Mouse (Mus musculus) kidney, postnatal 25 days (tissue): ENCODE data around the gene Pik3cd.
"Not testable (repeated sequence)": the region's sequence is repeated elsewhere in the genome, so short reads cannot be mapped to it uniquely, and the experiment has no call there.

Experiments used
- DNase-seq, 2 experiments: peaks; one replicate each; pipeline ENCODE4 v3.0.0; 2021; ENCODE audit warnings: mixed read lengths in 2 of 2

Gene Pik3cd

GRCm38 (mm10) chr4:149702210-149702979 lies at the start of gene Pik3cd:
Pik3cd (minus strand) TSS chr4:149702571.
- peak; percentile 13 to 53 for DNase-seq

- no peak for DNase-seq
Measured at GRCm38 (mm10) chr4:149750671-149751070, 48.3 kb upstream of the Pik3cd start.

GRCm38 (mm10) chr4:149749663-149750015 lies 47.3 kb upstream of the Pik3cd start:
- DNase-seq, result not testable (repeated sequence)

DNA sequence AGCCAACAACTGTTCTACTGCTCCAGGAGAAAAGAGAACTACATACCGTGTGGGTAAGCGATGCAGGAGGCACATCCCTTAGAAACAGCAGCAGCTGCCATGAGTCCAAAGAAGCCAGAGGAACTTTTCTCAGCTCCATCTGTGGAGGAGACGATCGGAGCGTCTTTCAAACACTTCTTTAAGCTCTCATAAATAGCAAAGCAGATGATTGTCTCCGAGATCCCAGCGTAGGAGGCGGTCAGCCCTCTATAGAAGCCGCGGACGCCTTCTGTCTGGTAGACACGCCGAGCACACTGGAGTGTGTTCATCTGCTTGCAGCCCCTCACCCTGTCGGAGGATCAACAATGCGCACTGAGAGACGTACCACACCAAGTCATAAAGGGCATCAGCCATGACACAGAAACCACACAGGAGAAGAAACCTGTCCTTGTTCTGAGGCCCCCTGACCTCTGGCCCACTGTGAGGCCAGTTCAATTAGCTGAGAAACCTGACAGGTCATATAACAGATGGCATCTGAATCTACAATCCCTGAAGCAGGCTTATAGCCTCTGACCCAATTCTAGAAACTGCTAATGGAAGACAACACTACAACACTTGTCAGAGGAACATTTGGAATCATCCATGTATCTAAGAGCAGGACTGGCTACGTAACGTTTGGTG lies 46.8 kb upstream of the Pik3cd start:
- no peak for DNase-seq

- DNase-seq, result peak in 1 of 2 experiments; percentile 29
Measured at GRCm38 (mm10) chr4:149744119-149744518, 41.7 kb upstream of the Pik3cd start.

GRCm38 (mm10) chr4:149742011-149742530 lies 39.7 kb upstream of the Pik3cd start:
- DNase-seq, result peak in 1 of 2 experiments; percentile 15

DNA sequence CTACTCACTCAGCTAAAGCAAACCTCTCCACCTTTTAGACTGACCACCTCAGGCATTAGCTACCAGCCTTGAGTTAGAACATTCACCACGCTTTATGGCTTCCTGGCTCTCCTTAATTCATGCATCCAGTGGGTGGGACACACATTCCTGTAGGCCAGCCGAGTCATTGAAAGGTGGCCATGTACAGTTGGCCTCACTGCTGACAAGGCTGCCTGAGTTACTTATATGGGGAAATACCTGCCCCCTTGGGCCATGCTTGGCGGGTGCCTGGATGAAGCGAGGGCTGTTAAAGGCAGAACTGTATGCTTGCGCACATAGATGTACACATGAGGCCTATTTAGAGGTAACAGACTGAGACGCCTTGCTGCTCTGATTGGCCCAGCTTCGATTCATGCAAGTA lies 37.9 kb upstream of the Pik3cd start:
- peak in 1 of 2 experiments; percentile 35 for DNase-seq

DNA sequence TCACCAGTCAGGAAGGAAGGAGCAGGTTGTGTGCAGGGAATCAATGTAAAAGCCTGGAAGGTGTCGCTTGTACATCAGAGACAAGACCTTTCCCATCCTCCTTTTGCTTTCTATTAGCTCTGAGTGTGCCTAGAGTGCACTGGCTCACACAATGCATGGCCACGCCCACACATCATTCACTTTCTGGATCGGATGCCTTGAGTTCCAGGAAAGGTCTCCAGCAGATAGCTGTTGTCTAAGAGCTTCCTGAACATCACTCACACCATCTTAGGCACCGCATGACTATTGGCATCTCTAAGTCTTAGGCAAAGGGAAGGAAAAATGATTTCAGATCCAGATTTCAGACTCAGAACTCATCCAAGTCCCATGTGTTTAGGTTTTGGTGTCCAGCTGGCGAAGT lies 37.1 kb upstream of the Pik3cd start:
- peak in 1 of 2 experiments; percentile 21 for DNase-seq

DNA sequence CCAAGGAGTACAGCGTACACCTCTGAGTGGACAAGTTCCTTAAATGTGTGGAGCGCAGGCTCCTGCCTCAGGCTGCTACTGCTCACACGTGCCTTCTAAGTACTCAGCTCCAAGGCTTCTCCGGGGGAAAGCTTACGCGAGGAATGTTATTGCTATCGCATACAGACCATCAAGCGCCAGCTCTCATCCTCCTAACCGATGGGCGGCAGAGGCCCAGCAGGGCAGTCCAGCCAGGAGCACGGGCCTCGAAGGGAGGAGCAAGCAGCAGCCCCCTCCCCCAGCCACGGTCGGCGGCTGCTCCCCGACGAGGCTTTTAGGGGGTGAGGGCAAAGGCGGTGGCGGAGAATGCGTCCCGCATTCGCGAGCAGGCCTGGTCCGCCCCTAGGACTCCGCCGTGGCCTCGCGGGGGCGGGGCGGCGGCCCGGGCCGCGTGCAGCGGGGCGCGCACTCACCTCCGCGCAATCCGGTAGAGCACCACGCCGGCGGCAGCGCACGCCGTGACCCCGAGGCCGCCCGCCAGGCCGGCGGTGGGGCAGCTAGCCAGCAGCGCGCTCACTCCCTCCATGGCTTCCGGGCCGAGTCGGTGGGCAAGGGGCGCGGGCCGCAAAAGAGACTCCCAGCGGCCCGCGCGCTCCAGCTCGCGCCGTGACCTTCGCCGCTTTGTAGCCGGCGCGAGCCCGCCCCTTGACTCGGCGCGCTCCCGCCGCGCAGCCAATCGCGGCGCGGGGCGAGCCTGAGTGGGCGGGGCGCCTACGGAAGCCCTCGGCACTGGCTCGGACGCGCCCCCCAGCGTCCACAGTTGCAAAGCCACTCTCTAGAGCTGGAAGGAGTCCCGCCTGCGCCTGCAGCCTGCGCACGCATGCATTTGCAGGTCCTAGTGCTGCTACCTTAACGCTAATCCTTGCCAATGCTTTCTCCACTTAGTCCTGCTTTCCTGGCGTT lies 35.3 kb upstream of the Pik3cd start, which contains the start of gene Tmem201:
Gene Tmem201 (minus strand): TSS at position 662 of the 942 bp plus-strand sequence.
- DNase-seq, result peak; percentile 96 to 97

- peak; percentile 70 to 87 for DNase-seq
Measured at GRCm38 (mm10) chr4:149736581-149736980, 34.2 kb upstream of the Pik3cd start.

DNA sequence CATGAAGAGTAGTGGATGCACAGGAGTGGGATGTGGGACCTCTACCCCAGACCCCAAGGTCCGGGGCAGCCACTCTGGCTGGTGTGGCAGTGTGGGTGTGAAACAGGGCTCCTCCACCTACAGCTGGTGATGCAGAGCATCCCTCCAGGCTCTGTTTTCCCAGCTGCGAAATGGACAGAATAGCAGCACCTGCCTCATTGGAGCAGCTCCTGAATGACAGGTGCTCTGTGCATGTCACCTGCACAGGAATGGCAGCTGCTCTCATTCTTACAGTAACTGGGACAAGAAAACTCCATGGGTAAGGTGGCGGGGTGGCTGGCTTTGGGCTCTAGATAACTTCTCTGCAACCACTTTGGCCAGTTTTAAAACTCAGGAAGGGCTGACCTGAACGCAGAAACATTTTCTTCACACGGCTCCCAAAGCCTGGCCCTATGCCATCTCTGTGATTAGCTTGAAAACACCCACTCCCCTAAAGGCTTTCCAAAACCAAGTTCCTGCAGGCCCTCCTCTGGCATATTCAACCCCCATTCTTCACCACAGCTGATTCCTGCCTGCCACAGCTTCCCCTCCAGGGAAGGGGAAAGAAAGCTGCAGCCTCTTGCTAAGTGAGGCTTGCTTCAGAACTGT lies 33.4 kb upstream of the Pik3cd start:
- DNase-seq, result peak in 1 of 2 experiments; percentile 31

DNA sequence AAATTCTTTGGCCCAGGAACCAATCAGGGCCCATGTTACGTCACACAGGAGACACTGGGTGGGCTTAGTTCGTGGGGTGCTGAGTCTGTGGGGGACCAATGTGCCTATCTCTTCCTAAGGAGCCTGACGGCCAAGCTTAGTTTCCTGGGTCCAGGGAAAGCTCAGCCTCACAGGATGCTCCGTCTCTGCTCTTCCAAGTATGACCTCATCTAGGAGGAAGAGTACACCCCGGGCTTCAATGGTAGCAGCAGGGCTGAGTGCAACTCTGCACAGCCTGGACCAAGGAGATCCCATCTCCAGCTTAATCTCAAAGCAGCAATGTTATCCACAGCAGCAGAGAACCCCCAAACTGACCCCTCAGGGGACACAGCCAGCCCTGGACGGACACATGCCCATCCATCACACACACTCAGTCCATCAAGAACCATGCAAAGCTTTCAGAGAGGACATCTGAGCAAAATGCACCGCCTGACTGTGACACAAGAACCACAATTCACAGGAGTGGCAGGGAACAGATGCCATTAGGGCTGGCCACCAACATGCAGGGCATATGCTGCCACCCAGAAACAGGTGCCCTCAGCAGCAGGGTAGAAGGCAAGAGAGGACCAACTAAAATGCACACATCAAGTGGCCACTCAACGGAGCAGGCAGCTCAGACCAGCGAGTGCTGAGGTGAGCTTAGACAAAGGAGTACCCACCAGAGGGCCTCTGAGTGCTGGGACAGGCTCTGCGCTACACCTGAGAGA lies 32.5 kb upstream of the Pik3cd start:
- peak in 1 of 2 experiments; percentile 30 for DNase-seq

DNA sequence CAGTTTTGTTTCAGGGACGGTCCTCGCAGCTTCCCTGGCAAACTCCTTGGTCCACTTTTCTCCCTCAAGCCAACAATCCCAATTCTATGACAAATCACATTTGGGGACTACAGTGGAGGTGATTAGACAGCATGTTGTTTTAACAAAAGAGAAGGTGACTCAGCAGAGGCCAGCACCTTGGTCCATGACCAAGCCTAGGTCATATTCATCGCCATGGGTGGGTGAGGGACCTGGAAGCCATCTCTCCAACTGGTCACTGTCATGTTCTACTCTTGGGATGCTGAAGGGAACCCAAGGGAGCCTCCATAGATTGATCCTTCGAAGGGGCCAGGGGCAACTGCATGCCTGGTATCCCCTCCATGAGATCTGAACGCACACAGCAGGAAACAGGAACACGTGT lies 31.9 kb upstream of the Pik3cd start:
- peak in 1 of 2 experiments; percentile 12 for DNase-seq

DNA sequence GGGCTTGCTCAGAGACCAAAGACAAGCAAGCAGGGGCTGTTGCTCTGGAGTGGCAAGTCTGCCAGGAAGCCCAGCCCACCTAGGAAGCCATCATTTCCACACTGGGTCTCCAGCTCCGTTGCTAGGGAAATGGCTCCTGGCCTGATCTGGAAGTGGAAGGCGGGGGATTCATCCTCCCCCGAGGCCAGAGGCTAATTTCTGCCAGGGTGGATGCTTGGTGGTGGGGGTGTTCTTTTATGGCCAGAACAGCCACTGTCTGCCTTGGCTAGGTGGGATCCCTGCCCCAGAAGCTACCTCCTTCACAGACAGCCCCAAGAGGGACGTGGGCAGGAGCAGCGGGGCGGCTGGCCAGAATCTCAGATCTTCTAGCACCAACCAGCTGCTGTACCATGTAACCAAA lies 31.4 kb upstream of the Pik3cd start:
- DNase-seq, result peak; percentile 24 to 63

DNA sequence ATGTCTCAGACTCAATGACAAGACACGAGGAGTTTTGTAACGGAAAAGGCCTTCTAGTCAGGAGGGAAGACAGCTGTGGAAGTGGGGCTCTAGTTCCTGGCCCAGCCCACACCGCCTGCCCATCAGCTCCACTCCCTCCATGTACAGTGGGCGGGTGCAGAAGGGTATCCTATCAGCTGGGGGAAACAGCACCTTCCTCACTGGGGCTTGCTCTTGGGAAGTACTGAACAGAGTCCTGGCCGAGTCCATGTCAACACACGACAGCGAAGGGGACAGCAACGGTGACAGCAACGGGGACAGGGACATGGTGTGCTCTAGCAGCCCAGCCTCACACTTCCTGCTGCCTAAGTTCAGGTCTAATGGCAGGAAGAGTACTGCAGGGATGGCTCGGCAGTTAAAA lies 30.4 kb upstream of the Pik3cd start:
- peak; percentile 35 to 74 for DNase-seq

- DNase-seq, result peak in 1 of 2 experiments; percentile 38
Measured at GRCm38 (mm10) chr4:149732313-149732712, 29.9 kb upstream of the Pik3cd start.

GRCm38 (mm10) chr4:149730827-149731226 lies 28.5 kb upstream of the Pik3cd start:
- DNase-seq, result no peak

GRCm38 (mm10) chr4:149728810-149729209 lies 26.4 kb upstream of the Pik3cd start:
- peak; percentile 58 to 72 for DNase-seq

- no peak for DNase-seq
Measured at GRCm38 (mm10) chr4:149727636-149728035, 25.3 kb upstream of the Pik3cd start.

- DNase-seq, result peak; percentile 90 to 93
Measured at GRCm38 (mm10) chr4:149725661-149726350, 23.4 kb upstream of the Pik3cd start.
